Mouse (Mus musculus) midbrain, postnatal 0 days (tissue): Measurements from ENCODE around the gene Trim38. TPM values are rescaled to one million over a fixed set of nuclear protein-coding genes. Genes with fewer than 3 reads are reported as not detected.
A peak's percentile ranks its signal among the peaks of the same experiment; 100 is the strongest.
"Not testable (repeated sequence)": the region's sequence is repeated elsewhere in the genome, so short reads cannot be mapped to it uniquely, and the experiment has no call there.

ENCODE experiments used
- ATAC-seq: fragments of 200-750 bp; cut with Nextera tagmentation; 2 replicates; pipeline ENCODE4 v1.8.0; 2017; ENCODE audit warnings: moderate number of reproducible peaks, mild to moderate bottlenecking, moderate TSS enrichment, moderate library complexity; ENCODE audit not compliant: low FRiP score
- DNase-seq: peaks from one replicate; pipeline ENCODE4 v3.0.0-alpha.2; 2015; ENCODE audit warnings: low spot score
- H3K27ac ChIP-seq: fragments of 300-500 bp; sonication (generic); 2 replicates; pipeline ENCODE4 v1.5.1; 2014; ENCODE audit warnings: low read depth, mild to moderate bottlenecking, low read length, mixed read lengths
- H3K27me3 ChIP-seq: fragments of 300-500 bp; sonication (generic); 2 replicates; pipeline ENCODE4 v1.6.1; 2014; ENCODE audit warnings: low read length, control low read depth, mixed read lengths; ENCODE audit not compliant: insufficient read depth
- H3K36me3 ChIP-seq: fragments of 300-500 bp; sonication (generic); 2 replicates; pipeline ENCODE4 v1.6.1; 2014; ENCODE audit warnings: low read length, control low read depth, mixed read lengths; ENCODE audit not compliant: insufficient read depth
- H3K4me1 ChIP-seq: fragments of 300-500 bp; sonication (generic); 2 replicates; pipeline ENCODE4 v1.6.1; 2014; ENCODE audit warnings: mild to moderate bottlenecking, control low read depth, antibody characterized with exemption, low read length, mixed read lengths; ENCODE audit not compliant: insufficient read depth
- H3K4me2 ChIP-seq: fragments of 300-500 bp; sonication (generic); 2 replicates; pipeline ENCODE4 v1.6.1; 2014; ENCODE audit warnings: low read depth, mild to moderate bottlenecking, low read length, mixed read lengths; ENCODE audit not compliant: poor library complexity, severe bottlenecking
- H3K4me3 ChIP-seq: fragments of 300-500 bp; sonication (generic); 2 replicates; pipeline ENCODE4 v1.5.1; 2014; ENCODE audit warnings: low read depth, mild to moderate bottlenecking, low read length, moderate library complexity
- H3K9ac ChIP-seq: fragments of 300-500 bp; sonication (generic); replicated peaks from 2 replicates; pipeline ENCODE4 v1.6.1; 2014; ENCODE audit warnings: mild to moderate bottlenecking, low read length, moderate library complexity, mixed read lengths; ENCODE audit not compliant: poor library complexity, severe bottlenecking
- H3K9me3 ChIP-seq: fragments of 300-500 bp; sonication (generic); 2 replicates; pipeline ENCODE4 v1.6.1; 2016; ENCODE audit warnings: low read length, control low read depth
- CTCF ChIP-seq: IDR thresholded peaks from 2 replicates; pipeline ENCODE4 v1.5.1; 2016; ENCODE audit warnings: antibody characterized with exemption, mild to moderate bottlenecking
- whole genome bisulfite sequencing: fragments of 180-500 bp; shearing (Covaris S2); extraction: QIAGEN DNeasy Blood & Tissue Kit; methylation state at CpG from one replicate; pipeline ENCODE4 v1.1.7; 2014; 5-methylcytosine and 5-hydroxymethylcytosine counted together
- polyA plus RNA-seq: library from polyadenylated mRNA; unstranded; fragments of >200 nt; fragmentation: Nextera tagmentation; extraction: Ambion mirVana; gene quantifications from 2 replicates; pipeline ENCODE4 v1.2.1, GENCODE M21; 2015
- total RNA-seq: library from RNA; depleted of rRNA; stranded (reverse); fragments of >200 nt; gene quantifications from 2 replicates; pipeline ENCODE4 v1.2.3, GENCODE M21; 2014

Gene Trim38
- total and polyA plus RNA-seq, 2 experiments from 2014 or later: 0.10 TPM; not detected in 1

- Histone ChIP-seq H3K9me3 (no peaks in the 10 kb centered on the region), H3K27me3 (no peaks in the 10 kb centered on the region), H3K4me1 (peaks cover 8% of the 10 kb centered on the region; the same call in 1 of the 2 replicates), H3K27ac (no peak overlapping the region), H3K4me2 (peak overlapping the region; percentile 82), H3K36me3 (no peaks in the 10 kb centered on the region), H3K4me3 (no peak overlapping the region), H3K9ac (no peak overlapping the region)
- 59% methylated on average over 1 of the region's 1 CpGs for WGBS
- ATAC-seq (no peak), DNase-seq (no peak)
- no peak for TF ChIP-seq CTCF
Measured at GRCm38 (mm10) chr13:23759916-23760239, 9.8 kb upstream of the Trim38 start.

GRCm38 (mm10) chr13:23760240-23760971 is 9.3 kb upstream of the Trim38 start:
- H3K9ac ChIP-seq: peak overlapping the region; percentile 52; the same call in 1 of the 2 replicates
- H3K36me3 ChIP-seq: no peaks in the 10 kb centered on the region
- TF ChIP-seq CTCF: peak; percentile 54
- H3K9me3 ChIP-seq: no peaks in the 10 kb centered on the region
- 2% methylated on average over 20 of the region's 27 CpGs for WGBS
- H3K4me1 ChIP-seq: peaks cover 8% of the 10 kb centered on the region; the same call in 1 of the 2 replicates
- peak overlapping the region; percentile 82 for H3K4me2 ChIP-seq
- peak overlapping the region; percentile 75 for H3K27ac ChIP-seq
- DNase-seq: peak; percentile 53
- peak overlapping the region; percentile 58 for H3K4me3 ChIP-seq
- ATAC-seq: peak; percentile 52
- no peaks in the 10 kb centered on the region for H3K27me3 ChIP-seq

GRCm38 (mm10) chr13:23760972-23761864 is 8.5 kb upstream of the Trim38 start, which contains the start of gene Hist1h4a:
TSS of gene Hist1h4a (minus strand) at chr13:23761230.
- no peaks in the 10 kb centered on the region for H3K9me3 ChIP-seq
- H3K4me3 ChIP-seq: peak within 1 kb of the TSS; percentile 58
- under 1% methylated on average over 61 of the region's 72 CpGs for WGBS
- peak; percentile 99 for DNase-seq
- peaks cover 8% of the 10 kb centered on the region; the same call in 1 of the 2 replicates for H3K4me1 ChIP-seq
- no peaks in the 10 kb centered on the region for H3K36me3 ChIP-seq
- peak; percentile 18 for TF ChIP-seq CTCF
- H3K27me3 ChIP-seq: no peaks in the 10 kb centered on the region
- H3K27ac ChIP-seq: peak within 1 kb of the TSS; percentile 75
- peak; percentile 84 for ATAC-seq
- H3K4me2 ChIP-seq: peak within 1 kb of the TSS; percentile 82
- peak within 1 kb of the TSS; percentile 52; the same call in 1 of the 2 replicates for H3K9ac ChIP-seq

- not testable (repeated sequence) for H3K36me3 ChIP-seq, H3K9me3 ChIP-seq, H3K4me1 ChIP-seq, H3K27me3 ChIP-seq
- Histone ChIP-seq H3K27ac (peak within 1 kb of the TSS; percentile 75), H3K9ac (peak within 1 kb of the TSS; percentile 25; the same call in 1 of the 2 replicates), H3K4me2 (peak within 1 kb of the TSS; percentile 82), H3K4me3 (peak within 1 kb of the TSS; percentile 58)
- ATAC-seq (peak; percentile 70), DNase-seq (peak; percentile 93)
- under 1% methylated on average over 25 of the region's 52 CpGs for WGBS
Measured at GRCm38 (mm10) chr13:23761871-23762821, 7.6 kb upstream of the Trim38 start, which contains the start of gene Hist1h3a. TSS of gene Hist1h3a (minus strand) at chr13:23762386.

GRCm38 (mm10) chr13:23763242-23763585 is 6.5 kb upstream of the Trim38 start:
- DNase-seq: no peak
- ATAC-seq: no peak
- H3K4me1 ChIP-seq: 0 out of 2 replicates have a peak, but pooled peaks cover 4% of the 10 kb centered on the region
- peak overlapping the region; percentile 58 for H3K4me3 ChIP-seq
- no peaks in the 10 kb centered on the region for H3K9me3 ChIP-seq
- no peaks in the 10 kb centered on the region for H3K27me3 ChIP-seq
- H3K27ac ChIP-seq: peak overlapping the region; percentile 67
- no peaks in the 10 kb centered on the region for H3K36me3 ChIP-seq
- 1% methylated on average over 10 of the region's 10 CpGs for WGBS
- TF ChIP-seq CTCF: no peak
- peak overlapping the region; percentile 82 for H3K4me2 ChIP-seq
- H3K9ac ChIP-seq: peak overlapping the region; percentile 25; the same call in 1 of the 2 replicates
